32 mouse cellular contexts compared by ENCODE assay signal in the genomic region with DNA sequence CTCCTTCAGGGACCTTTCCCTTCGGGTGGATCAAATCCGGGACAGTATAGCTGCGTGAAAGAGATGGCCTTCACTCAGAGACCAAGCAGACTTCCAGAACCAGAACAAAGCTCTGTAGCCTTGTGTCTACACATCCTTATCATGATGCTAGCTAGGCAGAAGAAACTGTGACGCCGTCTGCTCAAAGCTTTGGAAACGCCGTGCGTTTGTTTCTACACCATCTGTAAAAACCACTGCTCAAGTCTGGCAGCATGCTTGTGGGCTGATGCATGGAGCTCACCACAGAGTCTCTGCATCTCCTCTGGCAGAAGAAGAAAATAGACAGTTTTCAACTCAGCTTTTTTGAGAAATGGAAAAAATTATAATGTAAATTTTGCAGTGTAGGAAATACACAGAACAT. TPM values are rescaled to one million over a fixed set of nuclear protein-coding genes. Genes with fewer than 3 reads are reported as not detected.
DNase-seq lines count a peak whose midpoint lies in the region; ATAC-seq lines count a peak whose summit lies in the region.
"Had no signal": no experiment of that assay in that cellular context is flagged by ENCODE, and none has a peak within 500 bp of the region (broad histone marks: within the 10 kb centered on the region; RNA-seq: fewer than 3 reads in every experiment).

No protein-coding gene starts in this region.

- H3K27me3 ChIP-seq in forebrain, embryonic 16.5 days (replicated peaks; ENCODE audit: control insufficient read depth, insufficient read depth, low read length), result no peaks in the 10 kb centered on the region
- no peaks in the 10 kb centered on the region for H3K27me3 ChIP-seq in forebrain, embryonic 10.5 days (ENCODE audit: poor library complexity, severe bottlenecking)
- H3K27me3 ChIP-seq: forebrain, embryonic 15.5 days; heart, embryonic 13.5 days; hindbrain, embryonic 12.5 days; midbrain, embryonic 15.5 days; neural tube, embryonic 13.5 days; stomach, embryonic 15.5 days had no signal

- H3K36me3 ChIP-seq in forebrain, embryonic 16.5 days (ENCODE audit: control insufficient read depth, insufficient read depth), result peaks cover 23% of the 10 kb centered on the region
- H3K36me3 ChIP-seq in forebrain, embryonic 10.5 days (replicated peaks), result peaks cover 30% of the 10 kb centered on the region

- H3K9me3 ChIP-seq in forebrain, embryonic 16.5 days (ENCODE audit: control insufficient read depth, low read length), result peaks cover 6% of the 10 kb centered on the region
- peaks cover 12% of the 10 kb centered on the region; the same call in 1 of the 2 replicates for H3K9me3 ChIP-seq in forebrain, embryonic 10.5 days
- H3K9me3 ChIP-seq: midbrain, embryonic 15.5 days; stomach, embryonic 15.5 days had no signal

- no peaks in the 10 kb centered on the region for H3K4me1 ChIP-seq in forebrain, embryonic 16.5 days (replicated peaks; ENCODE audit: control insufficient read depth, insufficient read depth, low read length)
- H3K4me1 ChIP-seq in forebrain, embryonic 10.5 days, result peaks cover 7% of the 10 kb centered on the region; the same call in 1 of the 2 replicates
- H3K4me1 ChIP-seq: forebrain, embryonic 15.5 days; heart, embryonic 13.5 days; hindbrain, embryonic 12.5 days; midbrain, embryonic 15.5 days; neural tube, embryonic 13.5 days; stomach, embryonic 15.5 days had no signal

- H3K4me2 ChIP-seq in forebrain, embryonic 16.5 days (ENCODE audit: low read length), result no peak overlapping the region
- H3K4me2 ChIP-seq: forebrain, embryonic 15.5 days; heart, embryonic 13.5 days; hindbrain, embryonic 12.5 days; midbrain, embryonic 15.5 days; neural tube, embryonic 13.5 days; stomach, embryonic 15.5 days had no signal

- DNase-seq in forebrain, embryonic 10.5 days (ENCODE audit: extremely low spot score, low spot score), result no peak
- DNase-seq in layer of hippocampus, adult 18-20 months (ENCODE audit: low spot score in 2 of 2), result peak; percentile 26 to 74
- DNase-seq in layer of hippocampus, postnatal 25 days (ENCODE audit: extremely low spot score in 1 of 2, low spot score in 1 of 2), result no peak
- DNase-seq in frontal cortex, postnatal 36 days (ENCODE audit: low spot score in 2 of 2), result peak; percentile 27 to 60
- peak; percentile 38 to 56 for DNase-seq in right cerebral cortex, postnatal 10 days (ENCODE audit: low spot score in 2 of 2)
- DNase-seq in thymus, postnatal 25 days, result no peak
- DNase-seq in spleen, postnatal 14 days (ENCODE audit: low spot score in 2 of 2), result no peak
- DNase-seq: adrenal gland, adult 8-10 months; cerebellum, adult 2 months; gastrocnemius, postnatal 10 days; heart, adult 18-20 months; kidney, postnatal 25 days; thymus, adult 18-20 months; thymus, postnatal 4 days had no signal

- H3K9ac ChIP-seq in forebrain, embryonic 16.5 days (replicated peaks; ENCODE audit: low read depth, low read length), result no peak overlapping the region
- H3K9ac ChIP-seq: forebrain, embryonic 15.5 days; heart, embryonic 13.5 days; hindbrain, embryonic 12.5 days; midbrain, embryonic 15.5 days; neural tube, embryonic 13.5 days; stomach, embryonic 15.5 days had no signal

- H3K27ac ChIP-seq in forebrain, embryonic 16.5 days (ENCODE audit: low read length), result 0 out of 2 replicates have a peak overlapping the region, but pooled peaks have one; percentile 4
- no peak overlapping the region for H3K27ac ChIP-seq in forebrain, embryonic 10.5 days
- H3K27ac ChIP-seq: forebrain, embryonic 15.5 days; heart, embryonic 13.5 days; hindbrain, embryonic 12.5 days; left cerebral cortex, adult 2 months; macrophage; midbrain, embryonic 15.5 days; neural tube, embryonic 13.5 days; stomach, embryonic 15.5 days had no signal

- ATAC-seq in forebrain, embryonic 16.5 days, result no peak
- ATAC-seq: activated CD4-positive, CD25-positive, alpha-beta regulatory T cell, adult 4 months; forebrain, embryonic 15.5 days; intestine, postnatal 0 days; lung, postnatal 0 days; midbrain, embryonic 15.5 days had no signal

- H3K4me3 ChIP-seq in forebrain, embryonic 16.5 days (replicated peaks; ENCODE audit: low read length), result no peak overlapping the region
- no peak overlapping the region for H3K4me3 ChIP-seq in forebrain, embryonic 10.5 days
- H3K4me3 ChIP-seq: forebrain, embryonic 15.5 days; heart, embryonic 13.5 days; hindbrain, embryonic 12.5 days; left cerebral cortex, adult 2 months; midbrain, embryonic 15.5 days; myocyte; neural tube, embryonic 13.5 days; stomach, embryonic 15.5 days had no signal

- WGBS in forebrain, embryonic 16.5 days, result 83% methylated on average over 8 of the region's 8 CpGs
- 94% methylated on average over 8 of the region's 8 CpGs for WGBS in forebrain, embryonic 10.5 days

RNA-seq across cellular contexts. Expression of a gene that starts 13.4 kb away (rescaled TPM):
- 1.2 and 1.4 TPM in 2 replicates for polyA plus RNA-seq in forebrain, embryonic 16.5 days (2015; fragmentation: Nextera tagmentation; extraction: Ambion mirVana)
- 5.0 and 5.3 TPM in 2 replicates for polyA plus RNA-seq in forebrain, embryonic 10.5 days (2016; fragmentation: Nextera tagmentation; extraction: Ambion mirVana)
- under 1 TPM; 0.51 to 0.79 TPM for total RNA-seq in layer of hippocampus, adult 18-20 months (2021)
- total RNA-seq in layer of hippocampus, postnatal 25 days (2021), result under 1 TPM; 0.39 to 0.56 TPM

RNA-seq across cellular contexts. Expression of a gene that starts 22.7 kb away (rescaled TPM):
- 2.8 and 3.9 TPM in 2 replicates for polyA plus RNA-seq in forebrain, embryonic 16.5 days (2015; fragmentation: Nextera tagmentation; extraction: Ambion mirVana)
- 0.37 and 0.81 TPM in 2 replicates for polyA plus RNA-seq in forebrain, embryonic 10.5 days (2016; fragmentation: Nextera tagmentation; extraction: Ambion mirVana)
- total RNA-seq in layer of hippocampus, adult 18-20 months (2021), result 1 to 10 TPM; 1.3 to 1.7 TPM
- total RNA-seq in layer of hippocampus, postnatal 25 days (2021), result 1 to 10 TPM; 1.8 to 2.3 TPM
- total RNA-seq: adrenal gland, adult 8-10 months; gastrocnemius, postnatal 10 days; heart, adult 18-20 months; heart, postnatal 25 days; liver, adult 2 months had no signal
- polyA plus RNA-seq: activated CD4-positive, CD25-positive, alpha-beta regulatory T cell, adult 4 months; intestine, postnatal 0 days; kidney, embryonic 14.5 days; limb, embryonic 11.5 days; liver, adult 2 months; liver, embryonic 16.5 days; macrophage; myocyte had no signal

RNA-seq across cellular contexts. Expression of a gene that starts 55.4 kb away (rescaled TPM):
- 101 and 111 TPM in 2 replicates for polyA plus RNA-seq in forebrain, embryonic 16.5 days (2015; fragmentation: Nextera tagmentation; extraction: Ambion mirVana)
- 38.0 and 39.7 TPM in 2 replicates for polyA plus RNA-seq in forebrain, embryonic 10.5 days (2016; fragmentation: Nextera tagmentation; extraction: Ambion mirVana)
- 10 to 100 TPM; 25.6 to 27.0 TPM for total RNA-seq in layer of hippocampus, adult 18-20 months (2021)
- total RNA-seq in layer of hippocampus, postnatal 25 days (2021), result 10 to 100 TPM; 24.3 to 28.4 TPM

RNA-seq across cellular contexts. Expression of a gene that starts 55.5 kb away (rescaled TPM):
- polyA plus RNA-seq in forebrain, embryonic 16.5 days (2015; fragmentation: Nextera tagmentation; extraction: Ambion mirVana), result 1.1 and 1.3 TPM in 2 replicates
- 0.29 and 0.30 TPM in 2 replicates for polyA plus RNA-seq in forebrain, embryonic 10.5 days (2016; fragmentation: Nextera tagmentation; extraction: Ambion mirVana)
- 1 to 10 TPM; 1.2 TPM for total RNA-seq in layer of hippocampus, adult 18-20 months (2021)
- total RNA-seq in layer of hippocampus, postnatal 25 days (2021), result 1 to 10 TPM in 1 of 2 experiments, under 1 TPM in 1; 0.96 to 1.1 TPM
- polyA plus RNA-seq: limb, embryonic 11.5 days had no signal

Comparison
In these comparisons a context has a peak if more than half of its experiments do, and no peak if none do; other contexts are left out.
1. DNase-seq: peak in layer of hippocampus, adult 18-20 months (2 of 2), frontal cortex, postnatal 36 days (2 of 2) and right cerebral cortex, postnatal 10 days (2 of 2); none in forebrain, embryonic 10.5 days (single experiment), layer of hippocampus, postnatal 25 days (0 of 2), thymus, postnatal 25 days (single experiment) and spleen, postnatal 14 days (0 of 2).